ENCODE assay signal across 9 mouse cellular contexts in genomic region chr2:37776611-37777411, GRCm38 (mm10). TPM values are rescaled to one million over a fixed set of nuclear protein-coding genes. Genes with fewer than 3 reads are reported as not detected.
DNase-seq lines count a peak whose midpoint lies in the region; ATAC-seq and TF ChIP-seq lines count a peak whose summit lies in the region.
"Had no signal": no experiment of that assay in that cellular context is flagged by ENCODE, and none has a peak within 500 bp of the region (broad histone marks: within the 10 kb centered on the region; RNA-seq: fewer than 3 reads in every experiment).

No protein-coding gene starts in this region.

- no peak for TF ChIP-seq POLR2A in heart, adult 2 months (IDR thresholded peaks at IDR 0.05; ENCODE audit: insufficient read depth, low read depth, low read length)

- no peak for ATAC-seq in heart, embryonic 11.5 days (replicated peaks; ENCODE audit: insufficient number of reproducible peaks, low FRiP score, low TSS enrichment)
- peak; percentile 14; the same call in 1 of the 2 replicates for ATAC-seq in hindbrain, embryonic 13.5 days (ENCODE audit: low FRiP score)
- ATAC-seq in midbrain, embryonic 12.5 days (ENCODE audit: low FRiP score, low read depth) = no peak
- no peak for ATAC-seq in activated CD4-positive, CD25-positive, alpha-beta regulatory T cell, adult 4 months

- peak overlapping the region; percentile 76 for H3K4me2 ChIP-seq in heart, embryonic 11.5 days
- H3K4me2 ChIP-seq in hindbrain, embryonic 13.5 days = peak overlapping the region; percentile 46
- peak overlapping the region; percentile 69 for H3K4me2 ChIP-seq in midbrain, embryonic 12.5 days (replicated peaks)

- no peaks in the 10 kb centered on the region for H3K79me2 ChIP-seq in heart, adult 2 months (replicated peaks; ENCODE audit: control insufficient read depth, insufficient read depth, low read length)

- 9% methylated on average over 20 of the region's 20 CpGs for WGBS in heart, embryonic 11.5 days (ENCODE audit: insufficient replicate concordance)
- 40% methylated on average over 20 of the region's 20 CpGs for WGBS in heart, adult 2 months
- WGBS in hindbrain, embryonic 13.5 days = 6% methylated on average over 20 of the region's 20 CpGs
- WGBS in midbrain, embryonic 12.5 days = 3% methylated on average over 20 of the region's 20 CpGs

- TF ChIP-seq EP300 in heart, adult 2 months (IDR thresholded peaks at IDR 0.05; ENCODE audit: insufficient read depth, low read depth, low read length) = no peak

- intact Hi-C loops in heart, adult 2 months (cut with DNase I) = loop anchor here (10.0 kb wide), 1 partner anchor 392 kb away; no protein-coding TSS in a partner anchor

- H3K4me3 ChIP-seq in heart, embryonic 11.5 days (ENCODE audit: low read depth, low read length) = peak overlapping the region; percentile 56
- no peak overlapping the region for H3K4me3 ChIP-seq in heart, adult 2 months
- H3K4me3 ChIP-seq in ES-E14 (ENCODE audit: insufficient read depth in 1 of 2, low read depth in 1 of 2, low read length in 2 of 2, poor library complexity in 1 of 2, severe bottlenecking in 1 of 2) = peak overlapping the region; percentile 59 to 62; a peak in 2 of 4 replicates
- H3K4me3 ChIP-seq in hindbrain, embryonic 13.5 days = peak overlapping the region; percentile 40
- H3K4me3 ChIP-seq in midbrain, embryonic 12.5 days = peak overlapping the region; percentile 58

- in situ Hi-C loops in ES-E14 (cut with MboI; ENCODE audit: low sequenced_read_pairs in 2 of 2, unreplicated experiment in 2 of 2) = no loop called here

- no peaks in the 10 kb centered on the region for H3K36me3 ChIP-seq in heart, embryonic 11.5 days (ENCODE audit: control insufficient read depth, insufficient read depth, low read length)
- no peaks in the 10 kb centered on the region for H3K36me3 ChIP-seq in heart, adult 2 months (ENCODE audit: control insufficient read depth, insufficient read depth, low read length)
- no peaks in the 10 kb centered on the region for H3K36me3 ChIP-seq in ES-E14 (ENCODE audit: control insufficient read depth, insufficient read depth, low read length, poor library complexity, severe bottlenecking)
- no peaks in the 10 kb centered on the region for H3K36me3 ChIP-seq in hindbrain, embryonic 13.5 days
- H3K36me3 ChIP-seq in midbrain, embryonic 12.5 days = no peaks in the 10 kb centered on the region

- peak overlapping the region; percentile 69 for H3K9ac ChIP-seq in heart, embryonic 11.5 days (ENCODE audit: low read depth, low read length)
- no peak overlapping the region for H3K9ac ChIP-seq in heart, adult 2 months (ENCODE audit: low read depth, low read length)
- H3K9ac ChIP-seq in ES-E14 (ENCODE audit: insufficient read depth, low read depth, low read length, poor library complexity, severe bottlenecking) = no peak overlapping the region
- H3K9ac ChIP-seq in hindbrain, embryonic 13.5 days = peak overlapping the region; percentile 68
- peak overlapping the region; percentile 74 for H3K9ac ChIP-seq in midbrain, embryonic 12.5 days (replicated peaks)

- peaks cover 57% of the 10 kb centered on the region for H3K4me1 ChIP-seq in heart, embryonic 11.5 days (ENCODE audit: control insufficient read depth, insufficient read depth, low read length)
- peaks cover 5% of the 10 kb centered on the region; the same call in 1 of the 2 replicates for H3K4me1 ChIP-seq in heart, adult 2 months (ENCODE audit: control insufficient read depth, insufficient read depth, low read length)
- peaks cover 1 to 33% of the 10 kb centered on the region in 2 experiments; a peak in 1 of 4 replicates for H3K4me1 ChIP-seq in ES-E14 (ENCODE audit: control insufficient read depth in 2 of 2, insufficient read depth in 2 of 2, low read length in 2 of 2, poor library complexity in 1 of 2)
- peaks cover 70% of the 10 kb centered on the region for H3K4me1 ChIP-seq in hindbrain, embryonic 13.5 days (replicated peaks)
- peaks cover 72% of the 10 kb centered on the region for H3K4me1 ChIP-seq in midbrain, embryonic 12.5 days

- no peaks in the 10 kb centered on the region for H3K9me3 ChIP-seq in heart, embryonic 11.5 days (replicated peaks; ENCODE audit: control insufficient read depth, low read length)
- no peaks in the 10 kb centered on the region for H3K9me3 ChIP-seq in ES-E14 (ENCODE audit: control insufficient read depth, insufficient read depth, low read depth, low read length)
- no peaks in the 10 kb centered on the region for H3K9me3 ChIP-seq in hindbrain, embryonic 13.5 days
- no peaks in the 10 kb centered on the region for H3K9me3 ChIP-seq in midbrain, embryonic 12.5 days

- TF ChIP-seq CTCF in heart, adult 2 months (IDR thresholded peaks at IDR 0.05) = no peak

- H3K27ac ChIP-seq in heart, embryonic 11.5 days (ENCODE audit: low read depth, low read length) = peak overlapping the region; percentile 63; the same call in 1 of the 2 replicates
- no peak overlapping the region for H3K27ac ChIP-seq in heart, adult 2 months
- H3K27ac ChIP-seq in ES-E14 (ENCODE audit: insufficient read depth, low read depth, low read length, poor library complexity, severe bottlenecking) = no peak overlapping the region
- H3K27ac ChIP-seq in hindbrain, embryonic 13.5 days = peak overlapping the region; percentile 84
- peak overlapping the region; percentile 88 for H3K27ac ChIP-seq in midbrain, embryonic 12.5 days (replicated peaks)
- H3K27ac ChIP-seq: macrophage had no signal

- no peak for DNase-seq in heart, adult 2 months
- no peak for DNase-seq in ES-E14 (ENCODE audit: low read depth, low spot score)
- no peak for DNase-seq in thymus, postnatal 14 days
- DNase-seq in urinary bladder, adult 18-20 months (ENCODE audit: low spot score in 2 of 2) = no peak

- H3K27me3 ChIP-seq in heart, embryonic 11.5 days (ENCODE audit: control insufficient read depth, insufficient read depth, low read length) = peaks cover 3% of the 10 kb centered on the region; the same call in 1 of the 2 replicates
- H3K27me3 ChIP-seq in heart, adult 2 months (ENCODE audit: control insufficient read depth, insufficient read depth, low read length) = peaks cover 2% of the 10 kb centered on the region; the same call in 1 of the 2 replicates
- H3K27me3 ChIP-seq in hindbrain, embryonic 13.5 days = peaks cover 15% of the 10 kb centered on the region
- H3K27me3 ChIP-seq in midbrain, embryonic 12.5 days = 0 out of 2 replicates have a peak, but pooled peaks cover 9% of the 10 kb centered on the region

TF ChIP-seq in ES-E14, 5 proteins besides CTCF, POLR2A, EP300 and RAD21:
- TF ChIP-seq HCFC1 (IDR thresholded peaks at IDR 0.05; ENCODE audit: borderline replicate concordance, insufficient read depth, low read length) (no peak), CHD2 (IDR thresholded peaks at IDR 0.05; ENCODE audit: low read depth, low read length) (no peak), ZNF384 (IDR thresholded peaks at IDR 0.05; ENCODE audit: low read depth, low read length) (no peak), MAFK (IDR thresholded peaks at IDR 0.05; ENCODE audit: insufficient read depth, low read depth, low read length) (no peak), ZC3H11A (IDR thresholded peaks at IDR 0.05; ENCODE audit: borderline replicate concordance, low read depth, low read length) (no peak)
TF ChIP-seq in ES-E14: peak in this region for 0.

RNA-seq across cellular contexts. Expression of gene Crb2, which starts 0.8 kb away (rescaled TPM):
- 6.1 and 6.5 TPM in 2 replicates for polyA plus RNA-seq in heart, embryonic 11.5 days (2014; fragmentation: Nextera tagmentation; extraction: Ambion mirVana)
- total RNA-seq in heart, adult 2 months (2021) = under 1 TPM; 0.48 to 0.81 TPM
- 0.61 and 0.64 TPM in 2 replicates for polyA plus RNA-seq in heart, adult 2 months (2012; rRNA removed)
- total RNA-seq in ES-E14 (2012; rRNA removed) = 1.3 and 1.7 TPM in 2 replicates
- 6.8 and 7.5 TPM in 2 replicates for polyA plus RNA-seq in hindbrain, embryonic 13.5 days (2015; fragmentation: Nextera tagmentation; extraction: Ambion mirVana)
- 21.8 and 24.2 TPM in 2 replicates for polyA plus RNA-seq in midbrain, embryonic 12.5 days (2016; fragmentation: Nextera tagmentation; extraction: Ambion mirVana)
- polyA plus RNA-seq in activated CD4-positive, CD25-positive, alpha-beta regulatory T cell, adult 4 months (2017; shearing (Covaris generic)) = under 1 TPM in 1 of 2 experiments, not detected in 1; 0.07 TPM
- polyA plus RNA-seq: macrophage had no signal

Comparison
In these comparisons a context has a peak if more than half of its experiments do, and no peak if none do; other contexts are left out.
1. H3K27ac ChIP-seq: peak in heart, embryonic 11.5 days (single experiment), hindbrain, embryonic 13.5 days (single experiment) and midbrain, embryonic 12.5 days (single experiment); none in heart, adult 2 months (single experiment) and ES-E14 (single experiment).
2. H3K9ac ChIP-seq: peak in heart, embryonic 11.5 days (single experiment), hindbrain, embryonic 13.5 days (single experiment) and midbrain, embryonic 12.5 days (single experiment); none in heart, adult 2 months (single experiment) and ES-E14 (single experiment).
3. Peak in every context shown above with its lines, with median percentiles within 50 percentile points of each other: H3K4me2 ChIP-seq.